Mouse (Mus musculus) layer of hippocampus, adult 18-20 months (tissue): ENCODE measurements around the gene Itgb3. TPM values are rescaled to one million over a fixed set of nuclear protein-coding genes. Genes with fewer than 3 reads are reported as not detected.
A peak's percentile ranks its signal among the peaks of the same experiment; 100 is the strongest.

Experiments used
- DNase-seq, 2 experiments: peaks; one replicate each; pipeline ENCODE4 v3.0.0; 2022; ENCODE audit warnings: low spot score in 2 of 2
- total RNA-seq, 2 experiments: library from RNA; stranded (reverse); gene quantifications; 2 replicates each; pipeline ENCODE4 v1.2.3; 2021

The Itgb3 gene
- total RNA-seq, 2 experiments from 2014 or later = 1.1 to 1.2 TPM

DNA sequence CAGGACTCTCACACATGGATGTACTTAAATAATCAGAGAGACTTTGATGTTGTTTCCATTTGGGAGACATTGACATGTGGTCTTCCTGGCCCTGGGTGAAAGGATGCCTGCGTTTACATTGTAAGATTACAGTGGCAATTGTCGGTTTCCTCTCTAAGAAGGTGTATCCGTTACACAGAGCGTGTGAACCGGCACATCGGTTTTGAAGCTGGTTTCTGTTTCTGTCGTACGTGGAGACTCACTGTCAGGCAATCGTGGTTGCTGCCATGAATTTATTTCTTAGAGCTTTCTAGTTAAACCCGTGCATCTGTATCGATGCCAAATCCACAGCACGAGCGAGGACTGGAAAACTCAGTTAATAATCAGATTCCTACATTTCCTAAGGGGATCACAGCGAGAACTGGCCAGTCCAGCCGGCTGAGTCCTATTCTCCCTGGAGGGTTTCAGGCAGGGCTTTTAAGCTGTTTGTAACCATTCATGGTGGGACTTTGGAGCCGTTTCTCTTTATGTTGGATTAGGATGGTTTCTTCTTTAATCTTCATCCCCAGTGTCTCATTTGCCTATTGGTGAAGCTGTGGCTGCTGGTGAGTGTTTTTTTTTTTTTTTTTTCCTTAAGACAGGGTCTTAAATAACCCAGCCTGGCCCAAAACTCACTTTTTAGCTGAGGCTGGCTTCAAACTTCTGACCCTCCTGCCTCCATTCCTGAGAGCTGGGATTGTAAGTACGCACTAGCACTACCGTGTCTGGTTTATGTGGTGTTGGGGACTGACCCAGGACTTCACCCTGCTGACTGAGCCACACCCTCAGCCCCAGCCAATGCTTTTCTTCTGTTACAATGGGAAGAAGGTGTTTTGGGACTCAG is 26.1 kb upstream of the Itgb3 start:
- DNase-seq = no peak

- no peak for DNase-seq
Observed at GRCm38 (mm10) chr11:104582308-104582606, 25.5 kb upstream of the Itgb3 start.

- DNase-seq = no peak
Observed at GRCm38 (mm10) chr11:104582630-104583364, 25.0 kb upstream of the Itgb3 start.

- DNase-seq = no peak
Observed at GRCm38 (mm10) chr11:104585495-104585894, 22.3 kb upstream of the Itgb3 start.

DNA sequence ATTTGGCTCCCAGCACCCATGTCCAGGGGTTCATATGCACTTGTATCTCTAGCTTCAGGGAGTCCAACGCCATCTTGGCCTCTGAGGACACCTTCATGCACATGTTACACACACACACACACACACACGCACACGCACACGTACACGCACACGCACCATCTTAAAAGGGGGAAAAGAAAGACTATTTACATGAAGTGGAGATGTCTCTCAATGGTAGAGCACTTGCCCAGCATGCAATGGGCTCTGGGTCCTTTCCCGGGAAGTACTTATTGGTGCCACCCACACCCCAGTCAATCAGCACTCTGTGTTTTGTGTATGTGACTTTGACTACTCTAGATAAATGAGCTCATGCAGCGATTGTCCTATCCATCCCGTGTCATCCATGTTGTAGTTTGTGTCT is 19.9 kb upstream of the Itgb3 start:
- DNase-seq = no peak

DNA sequence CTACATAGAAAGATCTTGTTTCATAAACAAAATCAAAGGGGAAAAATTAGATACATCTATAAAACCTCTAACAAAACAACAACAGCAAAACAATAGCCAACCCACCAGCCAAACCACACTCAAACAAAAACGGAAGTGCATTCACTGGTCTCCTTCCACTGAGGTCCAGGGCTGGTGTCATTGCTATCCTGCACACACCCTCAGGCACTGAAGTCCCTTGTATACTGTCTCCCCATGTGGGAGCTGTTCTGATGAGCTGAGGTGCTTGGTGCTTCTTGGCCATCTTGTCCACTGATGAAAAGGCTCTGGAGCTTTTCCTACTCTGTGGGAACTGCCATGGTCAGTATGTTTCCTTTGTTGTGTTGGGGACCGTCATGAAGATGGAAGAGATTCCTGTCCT is 19.3 kb upstream of the Itgb3 start:
- no peak for DNase-seq

- no peak for DNase-seq
Observed at GRCm38 (mm10) chr11:104589570-104589969, 18.2 kb upstream of the Itgb3 start.

DNA sequence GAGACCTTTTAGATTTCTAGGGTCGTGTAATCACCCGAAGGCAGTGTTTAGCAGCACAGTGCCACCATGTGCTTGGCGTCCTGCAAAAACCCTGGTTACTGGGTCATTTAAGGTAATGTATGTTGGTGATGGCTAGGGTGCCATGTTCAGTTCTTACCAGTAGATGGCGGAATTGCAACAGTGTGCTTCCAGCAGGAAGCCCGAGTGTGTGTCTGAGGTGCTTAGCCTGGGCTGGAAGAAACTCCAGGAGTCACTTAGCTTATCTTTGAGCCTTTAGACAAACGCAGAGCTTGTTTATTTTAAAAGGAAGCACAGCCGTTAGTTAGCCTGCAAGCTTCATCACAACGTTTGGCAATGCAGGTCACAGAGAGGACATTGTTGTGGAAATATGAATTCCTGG is 17.7 kb upstream of the Itgb3 start:
- peak; percentile 66 to 92 for DNase-seq

DNA sequence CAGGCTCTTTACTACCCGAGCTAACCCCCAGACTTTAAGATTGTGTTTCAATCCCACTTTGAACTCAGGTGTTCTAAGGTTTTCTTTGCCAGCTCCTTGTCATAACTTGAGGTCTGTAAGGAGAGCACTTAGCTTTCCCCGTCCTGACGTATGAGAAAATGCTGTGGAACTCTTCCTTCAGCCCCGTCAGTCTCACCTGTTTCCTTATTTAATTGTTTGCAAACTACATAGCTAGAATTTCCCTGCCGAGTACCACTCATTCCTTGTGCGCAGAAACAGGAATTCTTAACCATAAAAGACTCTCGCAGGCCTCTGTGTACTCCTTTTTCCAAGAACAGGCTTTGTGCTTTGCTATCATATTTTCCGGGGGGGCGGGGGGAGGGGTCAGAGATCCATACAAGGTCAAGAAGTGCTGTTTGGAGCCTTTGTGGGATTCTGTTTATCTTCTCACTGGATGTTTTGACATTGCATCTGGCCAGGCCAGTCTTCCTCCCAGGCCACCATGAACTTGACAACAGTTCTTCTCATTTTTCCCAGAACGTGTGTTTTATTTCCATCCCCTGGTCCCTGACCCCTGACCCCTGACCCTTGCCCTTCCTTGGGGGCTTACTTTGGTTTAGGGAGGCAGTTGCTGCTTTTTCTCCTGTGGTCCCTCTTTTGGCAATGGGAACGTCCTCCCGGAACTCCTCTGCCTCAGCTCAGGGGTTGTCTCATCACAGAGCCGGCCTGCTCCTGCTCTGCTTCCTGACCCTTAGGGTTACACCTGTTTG is 15.5 kb upstream of the Itgb3 start:
- no peak for DNase-seq

- no peak for DNase-seq
Observed at GRCm38 (mm10) chr11:104596365-104596764, 11.4 kb upstream of the Itgb3 start.

DNA sequence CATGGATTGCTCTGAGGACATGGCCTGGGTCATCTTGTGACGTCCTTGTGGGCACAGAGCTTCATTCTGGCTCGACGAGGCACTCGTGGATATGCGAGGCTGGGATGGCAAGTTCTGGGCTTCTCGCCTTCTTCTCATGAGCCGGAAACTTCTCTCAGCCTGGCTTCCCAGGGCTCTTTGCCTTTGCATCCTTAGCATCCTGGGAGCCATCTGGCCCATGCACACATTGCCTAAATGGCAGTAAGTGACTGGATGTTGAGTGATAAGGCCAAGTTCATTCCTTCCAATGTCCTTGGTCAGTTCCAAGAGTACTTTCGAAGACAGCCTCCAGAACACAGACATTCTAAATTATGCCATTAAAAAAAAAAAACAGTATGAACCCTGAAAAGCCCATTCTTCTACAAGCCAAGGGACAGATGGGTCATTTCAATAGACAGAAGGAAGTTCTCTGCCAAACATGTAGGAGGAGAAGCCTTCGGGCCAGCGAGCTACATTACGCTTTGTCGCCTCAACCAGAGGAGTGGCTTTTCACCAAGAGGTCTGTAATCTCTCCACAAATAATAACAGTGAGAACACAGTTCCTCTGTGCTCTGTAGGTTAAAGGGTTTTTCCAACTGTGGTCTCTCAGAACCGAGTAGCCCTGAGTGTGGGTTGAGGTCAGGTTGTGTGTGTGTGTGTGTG is 8.4 kb upstream of the Itgb3 start:
- peak in 1 of 2 experiments; percentile 22 for DNase-seq

DNA sequence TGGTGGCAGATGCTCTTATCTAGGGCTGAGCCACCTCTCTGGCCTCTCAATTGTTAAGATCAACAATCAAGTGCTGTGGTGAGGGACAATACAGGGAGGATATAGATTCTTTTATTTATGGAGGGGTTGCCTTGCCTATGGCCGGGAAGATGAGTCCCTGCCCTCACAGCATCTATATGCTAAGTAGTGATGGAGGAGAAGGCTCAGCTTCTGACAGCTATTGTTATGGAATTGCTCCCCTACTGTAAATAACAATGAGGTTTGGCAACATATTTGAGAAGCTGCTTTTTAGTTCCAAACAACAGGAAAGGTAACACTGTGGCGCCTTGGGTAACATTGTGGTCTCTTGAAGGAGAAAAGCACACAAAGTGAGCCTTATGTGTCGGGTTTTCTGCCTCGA is 7.1 kb upstream of the Itgb3 start:
- no peak for DNase-seq

DNA sequence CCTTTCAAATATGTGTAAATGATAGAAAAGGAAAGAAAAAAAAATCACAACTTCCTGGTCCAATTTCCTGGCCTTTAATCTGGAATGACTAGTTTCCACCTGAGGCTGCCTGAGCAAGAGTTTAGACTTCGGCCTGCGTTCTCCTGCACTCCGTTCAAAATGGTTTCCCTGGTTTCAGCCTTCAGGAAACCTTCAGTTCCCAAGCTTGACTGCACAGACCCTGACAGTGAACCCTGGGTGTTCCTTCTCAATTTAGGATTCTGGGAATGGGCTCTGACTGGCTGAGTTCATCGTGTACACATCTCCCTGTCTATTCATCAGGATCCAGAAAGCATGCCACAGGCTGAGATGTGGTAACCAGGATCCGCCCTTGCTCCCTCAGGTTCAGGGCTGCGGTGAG is 3.6 kb upstream of the Itgb3 start:
- DNase-seq = no peak

GRCm38 (mm10) chr11:104608249-104608920 is 585 bp downstream of the Itgb3 start:
- DNase-seq = no peak

DNA sequence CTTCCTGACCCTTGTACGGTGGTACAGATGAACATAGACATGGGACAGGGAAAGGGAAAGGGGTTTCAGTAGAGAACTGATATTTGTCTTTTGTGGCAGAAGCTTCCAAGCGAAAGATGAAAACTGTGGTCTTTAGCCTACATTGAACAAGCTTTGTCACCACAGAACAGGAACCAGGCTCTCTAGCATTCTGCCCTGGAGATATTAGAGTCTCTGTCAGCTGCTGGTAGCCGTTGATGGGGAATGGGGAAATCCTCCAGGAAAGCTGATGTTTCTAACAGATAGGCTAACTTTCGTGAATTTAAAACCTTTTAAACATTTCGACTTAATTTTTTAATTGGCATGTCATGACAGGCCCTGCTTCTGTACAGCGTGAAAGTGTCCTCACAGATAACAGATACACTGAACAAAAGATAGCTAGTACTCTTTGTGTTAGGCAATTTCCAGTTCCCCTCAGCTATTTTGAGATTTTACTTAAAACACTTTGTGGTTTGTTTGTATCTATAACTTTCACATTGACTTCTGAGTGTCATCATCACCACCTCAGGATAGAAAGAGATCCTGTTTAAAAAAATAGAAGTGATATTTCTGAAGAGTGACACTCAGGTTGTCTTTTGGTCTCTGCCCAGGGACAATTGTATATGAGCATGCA is 1.4 kb downstream of the Itgb3 start:
- no peak for DNase-seq

- no peak for DNase-seq
Observed at GRCm38 (mm10) chr11:104609733-104610132, 1.9 kb downstream of the Itgb3 start.

DNA sequence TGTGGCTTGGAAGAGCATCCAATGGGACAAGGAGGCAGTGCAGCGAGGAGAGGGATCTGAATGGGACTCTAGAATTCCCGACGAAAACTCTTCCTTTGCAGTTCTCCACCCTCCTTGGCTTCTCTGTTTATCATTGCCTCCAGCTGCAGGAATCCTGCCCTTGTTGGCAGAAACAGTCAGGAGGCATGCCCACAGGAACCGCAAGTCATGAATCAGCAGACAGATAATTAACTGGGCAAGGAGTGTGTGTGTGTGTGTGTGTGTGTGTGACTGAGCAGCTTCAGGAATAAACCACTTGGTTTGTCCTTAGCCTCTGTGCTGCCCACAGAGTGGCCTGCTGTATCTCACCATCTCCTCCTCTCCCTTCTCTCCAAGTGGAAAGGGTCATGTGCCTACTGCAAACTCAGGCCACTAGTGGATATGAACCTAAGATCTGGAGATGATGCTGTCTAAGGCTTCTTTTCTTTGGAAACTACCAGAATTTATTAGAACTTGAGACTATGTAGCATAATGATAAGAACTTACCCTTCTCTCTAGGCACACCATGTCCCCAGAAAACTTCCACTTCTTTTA is 3.9 kb downstream of the Itgb3 start:
- no peak for DNase-seq

DNA sequence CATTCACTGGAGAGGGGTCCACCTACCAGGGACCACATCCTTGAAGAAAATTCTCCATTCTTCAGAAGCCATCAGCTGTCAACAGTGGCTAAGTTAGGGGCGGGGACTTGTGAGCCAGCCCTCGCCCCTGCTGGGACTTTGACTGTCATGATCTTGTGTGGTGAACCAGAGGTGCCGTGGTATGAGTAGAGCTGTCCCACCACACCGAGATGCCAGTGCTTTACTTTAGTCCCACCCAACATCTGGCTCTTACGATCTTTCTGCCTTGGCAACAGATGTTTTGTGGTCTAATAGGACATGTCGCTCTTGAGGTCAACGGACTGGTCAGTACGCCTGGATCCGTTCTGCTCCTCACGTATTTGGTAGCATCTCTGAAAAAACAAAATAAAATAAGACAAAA is 5.8 kb downstream of the Itgb3 start:
- no peak for DNase-seq

- no peak for DNase-seq
Observed at GRCm38 (mm10) chr11:104614130-104614529, 6.3 kb downstream of the Itgb3 start.

- no peak for DNase-seq
Observed at GRCm38 (mm10) chr11:104616182-104616581, 8.4 kb downstream of the Itgb3 start.
